Mouse (Mus musculus): ENCODE measurements around the gene Dmrt1.

DNA sequence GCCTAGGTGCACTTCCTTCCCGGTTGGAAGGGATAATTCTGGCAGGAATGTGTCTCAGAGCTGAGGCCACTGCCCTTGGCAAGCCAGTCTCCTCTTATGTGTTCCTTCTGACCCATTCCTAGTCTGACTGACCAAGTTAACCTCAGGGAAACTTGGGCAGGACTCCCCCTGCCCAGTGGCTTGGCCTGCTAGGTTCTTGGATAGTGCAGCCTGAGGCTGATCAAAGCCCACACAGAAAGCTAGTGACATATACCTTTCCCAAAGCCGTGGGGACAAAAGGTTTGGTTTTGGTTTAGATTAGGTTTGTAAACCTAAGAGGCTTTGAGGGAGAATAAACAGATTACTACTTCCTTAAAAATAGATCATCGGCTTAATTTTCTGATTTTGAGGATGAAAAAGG, 141.7 kb downstream of the Dmrt1 start:
- TF ChIP-seq CTCF (IDR thresholded peaks at IDR 0.05; ENCODE audit: low read depth, low read length): no peak
- TF ChIP-seq POLR2A (IDR thresholded peaks at IDR 0.05; ENCODE audit: borderline replicate concordance, low read depth, low read length): no peak
